Mouse (Mus musculus) CH12.LX (cell line): ENCODE measurements around the gene Etfbkmt. TPM values are rescaled to one million over a fixed set of nuclear protein-coding genes. Genes with fewer than 3 reads are reported as not detected.

ENCODE experiments used
- DNase-seq: peaks from one replicate; pipeline ENCODE4 v3.0.0-alpha.2; 2013; ENCODE audit errors: extremely low read depth
- H3K27ac ChIP-seq: 2 replicates; pipeline ENCODE4 v1.5.1; 2012; ENCODE audit warnings: low read depth, mild to moderate bottlenecking, control low read depth, moderate library complexity; ENCODE audit not compliant: insufficient read depth
- H3K27me3 ChIP-seq: replicated peaks from 2 replicates; pipeline ENCODE3; 2012; ENCODE audit warnings: inconsistent platforms
- H3K36me3 ChIP-seq, 2 experiments: replicated peaks in 1 of 2; 2 replicates each; pipeline versions ENCODE3 to v1.6.1; 2012; ENCODE audit warnings: inconsistent platforms in 1 of 2, low read length in 1 of 2, mild to moderate bottlenecking in 1 of 2, mixed read lengths in 1 of 2, moderate library complexity in 1 of 2; ENCODE audit not compliant: control insufficient read depth in 1 of 2, insufficient read depth in 1 of 2
- H3K4me1 ChIP-seq, 2 experiments: 2 replicates each; pipeline ENCODE4 v1.6.1; 2012; ENCODE audit warnings: inconsistent platforms in 1 of 2, moderate library complexity in 1 of 2; ENCODE audit not compliant: insufficient read depth in 2 of 2, control insufficient read depth in 1 of 2
- H3K4me2 ChIP-seq: 2 replicates; pipeline ENCODE4 v1.6.1; 2012; ENCODE audit warnings: low read depth, mild to moderate bottlenecking, control low read depth; ENCODE audit not compliant: poor library complexity, insufficient read depth, severe bottlenecking
- H3K4me3 ChIP-seq, 3 experiments: fragments of 150-350 bp in 1 of 3; sonication (generic) in 1 of 3; replicated peaks in 1 of 3; 2 replicates each; pipeline versions ENCODE3 to v1.5.1; 2011 to 2012; ENCODE audit warnings: low read depth in 2 of 3, low read length in 2 of 3, mild to moderate bottlenecking in 2 of 3, moderate library complexity in 2 of 3, control low read depth in 1 of 3, improper control_type of control experiment in 1 of 3, inconsistent platforms in 1 of 3, mixed read lengths in 1 of 3; ENCODE audit not compliant: poor library complexity in 1 of 3
- H3K79me2 ChIP-seq: replicated peaks from 2 replicates; pipeline ENCODE4 v1.6.1; 2012; ENCODE audit warnings: mild to moderate bottlenecking, moderate library complexity; ENCODE audit not compliant: control insufficient read depth, poor library complexity, insufficient read depth, severe bottlenecking; ENCODE audit errors: extremely low read depth
- H3K9ac ChIP-seq: 2 replicates; pipeline ENCODE4 v1.6.1; 2012; ENCODE audit warnings: low read depth, mild to moderate bottlenecking, control low read depth, moderate library complexity; ENCODE audit not compliant: insufficient read depth
- H3K9me3 ChIP-seq: replicated peaks from 2 replicates; pipeline ENCODE3; 2012; ENCODE audit warnings: low read length, inconsistent platforms, mixed read lengths
- CHD2 ChIP-seq: IDR thresholded peaks from 2 replicates; pipeline ENCODE4 v1.6.1; 2011; ENCODE audit warnings: low read length, improper control_type of control experiment
- ELF1 ChIP-seq: IDR thresholded peaks from 2 replicates; pipeline ENCODE4 v1.6.1; 2014; ENCODE audit warnings: low read depth, mild to moderate bottlenecking, inconsistent platforms, low read length, improper control_type of control experiment
- EP300 ChIP-seq: IDR thresholded peaks from 2 replicates; pipeline ENCODE4 v1.6.1; 2011; ENCODE audit warnings: low read length, improper control_type of control experiment
- ETS1 ChIP-seq: conservative IDR thresholded peaks from 2 replicates; pipeline ENCODE4 v1.6.1; 2012; ENCODE audit warnings: low read depth, mild to moderate bottlenecking, inconsistent platforms, low read length, improper control_type of control experiment, moderate library complexity
- GABPA ChIP-seq: IDR thresholded peaks from 2 replicates; pipeline ENCODE4 v1.6.1; 2012; ENCODE audit warnings: low read depth, low read length, improper control_type of control experiment, inconsistent platforms; ENCODE audit not compliant: insufficient replicate concordance
- HCFC1 ChIP-seq: IDR thresholded peaks from 2 replicates; pipeline ENCODE4 v1.6.1; 2012; ENCODE audit warnings: low read depth, mild to moderate bottlenecking, inconsistent platforms, low read length, improper control_type of control experiment
- IRF4 ChIP-seq: IDR thresholded peaks from 2 replicates; pipeline ENCODE4 v1.6.1; 2014; ENCODE audit warnings: low read depth, mild to moderate bottlenecking, inconsistent platforms, low read length, improper control_type of control experiment
- JUN ChIP-seq: IDR thresholded peaks from 2 replicates; pipeline ENCODE4 v1.6.1; 2011; ENCODE audit warnings: low read depth, mild to moderate bottlenecking, low read length, improper control_type of control experiment, moderate library complexity; ENCODE audit not compliant: insufficient read depth
- JUND ChIP-seq: conservative IDR thresholded peaks from 2 replicates; pipeline ENCODE4 v1.6.1; 2011; ENCODE audit warnings: low read depth, low read length, improper control_type of control experiment
- KAT2A ChIP-seq: IDR thresholded peaks from 2 replicates; pipeline ENCODE4 v1.6.1; 2012; ENCODE audit warnings: low read length, improper control_type of control experiment, inconsistent platforms; ENCODE audit not compliant: insufficient replicate concordance
- MAX ChIP-seq: IDR thresholded peaks from 2 replicates; pipeline ENCODE4 v1.6.1; 2011; ENCODE audit warnings: low read length, improper control_type of control experiment
- MAZ ChIP-seq: IDR thresholded peaks from 2 replicates; pipeline ENCODE4 v1.6.1; 2012; ENCODE audit warnings: low read depth, mild to moderate bottlenecking, inconsistent platforms, low read length, improper control_type of control experiment, moderate library complexity
- MEF2A ChIP-seq: IDR thresholded peaks from 2 replicates; pipeline ENCODE4 v1.6.1; 2014; ENCODE audit warnings: low read depth, mild to moderate bottlenecking, inconsistent platforms, low read length, improper control_type of control experiment, borderline replicate concordance
- MXI1 ChIP-seq: IDR thresholded peaks from 2 replicates; pipeline ENCODE4 v1.6.1; 2011; ENCODE audit warnings: mild to moderate bottlenecking, low read depth, low read length, improper control_type of control experiment
- NELFE ChIP-seq: IDR thresholded peaks from 2 replicates; pipeline ENCODE4 v1.6.1; 2011; ENCODE audit warnings: low read depth, low read length, improper control_type of control experiment
- NRF1 ChIP-seq: IDR thresholded peaks from 2 replicates; pipeline ENCODE4 v1.6.1; 2014; ENCODE audit warnings: low read depth, mild to moderate bottlenecking, inconsistent platforms, low read length, improper control_type of control experiment, moderate library complexity
- PAX5 ChIP-seq: IDR thresholded peaks from 2 replicates; pipeline ENCODE4 v1.6.1; 2012; ENCODE audit warnings: low read length, inconsistent platforms, mixed read lengths
- POLR2A ChIP-seq: IDR thresholded peaks from 2 replicates; pipeline ENCODE4 v1.6.1; 2011; ENCODE audit warnings: low read depth, mild to moderate bottlenecking, improper control_type of control experiment, low read length
- RCOR1 ChIP-seq: conservative IDR thresholded peaks from 2 replicates; pipeline ENCODE4 v1.6.1; 2012; ENCODE audit warnings: low read depth, mild to moderate bottlenecking, inconsistent platforms, low read length, improper control_type of control experiment
- SIN3A ChIP-seq: IDR thresholded peaks from 2 replicates; pipeline ENCODE4 v1.6.1; 2012; ENCODE audit warnings: low read length, improper control_type of control experiment, inconsistent platforms
- SMC3 ChIP-seq: IDR thresholded peaks from 2 replicates; pipeline ENCODE4 v1.6.1; 2011; ENCODE audit warnings: low read depth, low read length, improper control_type of control experiment
- TBP ChIP-seq: conservative IDR thresholded peaks from 2 replicates; pipeline ENCODE4 v1.6.1; 2011; ENCODE audit warnings: low read depth, low read length, improper control_type of control experiment
- TCF12 ChIP-seq: IDR thresholded peaks from 2 replicates; pipeline ENCODE4 v1.6.1; 2014; ENCODE audit warnings: low read depth, mild to moderate bottlenecking, inconsistent platforms, low read length, improper control_type of control experiment
- USF2 ChIP-seq: conservative IDR thresholded peaks from 2 replicates; pipeline ENCODE4 v1.6.1; 2011; ENCODE audit warnings: low read depth, low read length, improper control_type of control experiment
- ZC3H11A ChIP-seq: IDR thresholded peaks from 2 replicates; pipeline ENCODE4 v1.6.1; 2012; ENCODE audit warnings: low read depth, mild to moderate bottlenecking, inconsistent platforms, low read length, improper control_type of control experiment
- ZKSCAN1 ChIP-seq: IDR thresholded peaks from 2 replicates; pipeline ENCODE4 v1.6.1; 2012; ENCODE audit warnings: low read depth, inconsistent platforms, low read length, improper control_type of control experiment, borderline replicate concordance
- ZMIZ1 ChIP-seq: IDR thresholded peaks from 2 replicates; pipeline ENCODE4 v1.6.1; 2012; ENCODE audit warnings: low read depth, mild to moderate bottlenecking, inconsistent platforms, low read length, improper control_type of control experiment
- dilution Hi-C: fragments of 300-500 bp; cut with MboI; formaldehyde crosslinking; loops from 2 replicates; pipeline ENCODE4 v1.14.3; 2020; ENCODE audit warnings: low sequenced_read_pairs; ENCODE audit not compliant: extremely low pct_unique_long_range_greater_than_20kb, extremely low pct_ligation_motif_present
- in situ Hi-C: fragments of 300-500 bp; cut with MboI; formaldehyde crosslinking; loops from 3 replicates; pipeline ENCODE4 v1.14.3; 2019; ENCODE audit warnings: low sequenced_read_pairs, low pct_ligation_motif_present, low pct_unique_long_range_greater_than_20kb, mixed read lengths
- polyA plus RNA-seq: library from polyadenylated mRNA; unstranded; fragments of >175 nt; gene quantifications from 2 replicates; pipeline ENCODE4 v1.2.1, GENCODE M21; 2012; ENCODE audit warnings: low read depth; ENCODE audit not compliant: insufficient read length
- total RNA-seq, 2 experiments: library from RNA; depleted of rRNA; stranded (reverse); fragments of 300-350 nt in 1 of 2; fragments of >200 nt in 1 of 2; gene quantifications; 2 replicates each; pipeline ENCODE4 v1.2.3; 2012 to 2014

The Etfbkmt gene
- total and polyA plus RNA-seq, 3 experiments = 7.8 to 17.3 (median 9.3) TPM

GRCm38 (mm10) chr6:149188041-149188924, 48.6 kb downstream of the Etfbkmt start, which contains the start of gene Amn1:
TSS of gene Amn1 (minus strand) at chr6:149188712.
- H3K4me1 ChIP-seq = peaks cover 8 to 34% of the 10 kb centered on the region in 2 experiments; a peak in 3 of 4 replicates

GRCm38 (mm10) chr6:149188925-149189257, 49.2 kb downstream of the Etfbkmt start:
- dilution Hi-C loops = no loop called here
- TF ChIP-seq ETS1 (no peak), NELFE (no peak), ZMIZ1 (no peak), KAT2A (no peak), HCFC1 (no peak), IRF4 (no peak), USF2 (no peak), JUND (no peak; the same call in 1 of the 2 replicates), SMC3 (no peak), ZKSCAN1 (no peak), CHD2 (no peak), JUN (no peak), SIN3A (no peak), TCF12 (no peak; the same call in 1 of the 2 replicates)
- peaks cover 17% of the 10 kb centered on the region for H3K79me2 ChIP-seq
- H3K4me3 ChIP-seq = peak overlapping the region; percentile 51 to 96 (median 57)
- H3K27ac ChIP-seq = peak overlapping the region; percentile 45
- H3K36me3 ChIP-seq = peaks cover 0 to 8% of the 10 kb centered on the region in 2 experiments
- in situ Hi-C loops = no loop called here
- peak overlapping the region; percentile 42; the same call in 1 of the 2 replicates for H3K9ac ChIP-seq
- no peaks in the 10 kb centered on the region for H3K27me3 ChIP-seq
- H3K4me1 ChIP-seq = peaks cover 8 to 40% of the 10 kb centered on the region in 2 experiments; a peak in 3 of 4 replicates
- 0 out of 2 replicates have a peak overlapping the region, but pooled peaks have one; percentile 19 for H3K4me2 ChIP-seq
- no peaks in the 10 kb centered on the region for H3K9me3 ChIP-seq
- DNase-seq = no peak

More at GRCm38 (mm10) chr6:149188041-149188924, 48.6 kb downstream of the Etfbkmt start, which contains the start of gene Amn1:
- peaks cover 0 to 11% of the 10 kb centered on the region in 2 experiments for H3K36me3 ChIP-seq
- peak; percentile 98 for TF ChIP-seq ELF1
- peak; percentile 96 for TF ChIP-seq POLR2A
- TF ChIP-seq MXI1 = peak; percentile 81; the same call in 1 of the 2 replicates
- 0 out of 2 replicates have a peak, but pooled peaks have one; percentile 32 for TF ChIP-seq ETS1
- TF ChIP-seq MEF2A = peak; percentile 63
- TF ChIP-seq MAX = peak; percentile 48
- peak; percentile 90; the same call in 1 of the 2 replicates for TF ChIP-seq KAT2A
- TF ChIP-seq SIN3A = peak; percentile 73; the same call in 1 of the 2 replicates
- peak; percentile 68 for TF ChIP-seq IRF4
- no peak for TF ChIP-seq PAX5
- TF ChIP-seq EP300 = no peak
- TF ChIP-seq TCF12 = peak; percentile 77
- peak; percentile 77 for TF ChIP-seq NELFE
- TF ChIP-seq ZC3H11A = no peak
- TF ChIP-seq JUND = peak; percentile 48
- peak; percentile 12; the same call in 1 of the 2 replicates for TF ChIP-seq GABPA
- peak; percentile 79 for TF ChIP-seq JUN
- no peak for TF ChIP-seq RCOR1
- peak; percentile 96 for TF ChIP-seq HCFC1
- no peak for TF ChIP-seq MAZ
- peak; percentile 88 for TF ChIP-seq TBP
- TF ChIP-seq NRF1 = peak; percentile 73
- peak; percentile 76 for TF ChIP-seq ZMIZ1
- TF ChIP-seq, all 38 proteins: peak for 18
- in situ Hi-C loops = no loop called here
- H3K9me3 ChIP-seq = no peaks in the 10 kb centered on the region
- peak within 1 kb of the TSS; percentile 92 for H3K9ac ChIP-seq
- H3K4me3 ChIP-seq = peak within 1 kb of the TSS; percentile 74 to 96 (median 95)
- no peaks in the 10 kb centered on the region for H3K27me3 ChIP-seq
- peaks cover 17% of the 10 kb centered on the region for H3K79me2 ChIP-seq
- dilution Hi-C loops = no loop called here
- H3K4me2 ChIP-seq = peak within 1 kb of the TSS; percentile 68
- peak within 1 kb of the TSS; percentile 77 for H3K27ac ChIP-seq
- DNase-seq = peak; percentile 99
